Mouse (Mus musculus) heart, embryonic 13.5 days (tissue): ENCODE data around the gene Mrpl39. TPM values are rescaled to one million over a fixed set of nuclear protein-coding genes. Genes with fewer than 3 reads are reported as not detected.

Experiments
- ATAC-seq: fragments of 200-750 bp; cut with Nextera tagmentation; 2 replicates; pipeline ENCODE4 v1.8.0; 2017; ENCODE audit warnings: moderate TSS enrichment; ENCODE audit not compliant: insufficient number of reproducible peaks, low FRiP score, low TSS enrichment; ENCODE audit errors: extremely low read depth
- H3K27ac ChIP-seq: fragments of 300-500 bp; sonication (generic); replicated peaks from 2 replicates; pipeline ENCODE4 v1.5.1; 2015; ENCODE audit warnings: moderate library complexity, mild to moderate bottlenecking, inconsistent platforms
- H3K27me3 ChIP-seq: fragments of 300-500 bp; sonication (generic); replicated peaks from 2 replicates; pipeline ENCODE4 v1.6.1; 2015; ENCODE audit warnings: mild to moderate bottlenecking, inconsistent platforms
- H3K36me3 ChIP-seq: fragments of 300-500 bp; sonication (generic); 2 replicates; pipeline ENCODE4 v1.6.1; 2015; ENCODE audit warnings: mild to moderate bottlenecking, inconsistent platforms
- H3K4me1 ChIP-seq: fragments of 300-500 bp; sonication (generic); 2 replicates; pipeline ENCODE4 v1.6.1; 2015; ENCODE audit warnings: inconsistent platforms
- H3K4me2 ChIP-seq: fragments of 300-500 bp; sonication (generic); 2 replicates; pipeline ENCODE4 v1.6.1; 2015; ENCODE audit warnings: inconsistent platforms, mild to moderate bottlenecking, moderate library complexity
- H3K4me3 ChIP-seq: fragments of 300-500 bp; sonication (generic); 2 replicates; pipeline ENCODE4 v1.5.1; 2015; ENCODE audit warnings: moderate library complexity, mild to moderate bottlenecking, inconsistent platforms
- H3K9ac ChIP-seq: fragments of 300-500 bp; sonication (generic); 2 replicates; pipeline ENCODE4 v1.6.1; 2015; ENCODE audit warnings: inconsistent platforms, mild to moderate bottlenecking, moderate library complexity
- H3K9me3 ChIP-seq: fragments of 300-500 bp; sonication (generic); 2 replicates; pipeline ENCODE4 v1.6.1; 2016; ENCODE audit warnings: inconsistent platforms
- WGBS: fragments of 180-500 bp; shearing (Covaris S2); methylation state at CpG from one replicate; pipeline ENCODE4 v1.1.7; 2015; ENCODE audit warnings: mixed read lengths; 5-methylcytosine and 5-hydroxymethylcytosine counted together
- polyA plus RNA-seq: library from polyadenylated mRNA; unstranded; fragments of >200 nt; fragmentation: Nextera tagmentation; extraction: Ambion mirVana; gene quantifications from 2 replicates; pipeline ENCODE4 v1.2.1, GENCODE M21; 2015

Mrpl39 gene
- polyA plus RNA-seq, 1 experiment from 2014 or later = 45.7 TPM

DNA sequence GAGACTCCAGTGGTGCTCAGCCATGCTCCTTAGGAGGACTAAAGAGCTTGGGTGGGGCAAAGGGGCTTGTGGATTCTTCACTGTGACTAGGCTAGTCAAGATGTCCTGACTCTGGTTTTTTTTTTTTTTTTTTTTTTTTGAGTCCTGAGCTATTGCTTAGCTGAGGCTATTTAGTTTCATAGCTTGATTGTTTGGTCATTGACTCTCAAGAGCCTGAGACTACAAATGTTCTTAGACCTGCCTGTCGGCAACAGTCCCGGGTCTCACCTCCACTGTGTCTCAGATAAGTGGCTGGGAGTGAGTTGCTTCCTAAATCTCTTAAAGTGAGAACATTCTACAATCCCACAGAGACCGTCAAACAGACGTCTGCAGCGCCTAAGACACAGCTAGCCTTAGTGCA, 30.0 kb downstream of the Mrpl39 start:
- WGBS = 39% methylated on average over 5 of the region's 5 CpGs
- H3K9me3 ChIP-seq = no peaks in the 10 kb centered on the region
- ATAC-seq = no peak

GRCm38 (mm10) chr16:84704661-84705240, 30.8 kb downstream of the Mrpl39 start:
- Histone ChIP-seq H3K36me3 (no peaks in the 10 kb centered on the region), H3K4me1 (peaks cover 9% of the 10 kb centered on the region), H3K9me3 (no peaks in the 10 kb centered on the region), H3K27ac (no peak overlapping the region), H3K4me2 (no peak overlapping the region), H3K4me3 (no peak overlapping the region), H3K9ac (no peak overlapping the region), H3K27me3 (peaks cover 30% of the 10 kb centered on the region)
- WGBS = 46% methylated on average over 8 of the region's 8 CpGs
- ATAC-seq = no peak

More for the DNA sequence above, 30.0 kb downstream of the Mrpl39 start:
- Histone ChIP-seq H3K27ac (no peak overlapping the region), H3K9ac (no peak overlapping the region), H3K36me3 (no peaks in the 10 kb centered on the region), H3K4me3 (no peak overlapping the region), H3K4me1 (peaks cover 9% of the 10 kb centered on the region), H3K4me2 (no peak overlapping the region), H3K27me3 (peaks cover 30% of the 10 kb centered on the region)

DNA sequence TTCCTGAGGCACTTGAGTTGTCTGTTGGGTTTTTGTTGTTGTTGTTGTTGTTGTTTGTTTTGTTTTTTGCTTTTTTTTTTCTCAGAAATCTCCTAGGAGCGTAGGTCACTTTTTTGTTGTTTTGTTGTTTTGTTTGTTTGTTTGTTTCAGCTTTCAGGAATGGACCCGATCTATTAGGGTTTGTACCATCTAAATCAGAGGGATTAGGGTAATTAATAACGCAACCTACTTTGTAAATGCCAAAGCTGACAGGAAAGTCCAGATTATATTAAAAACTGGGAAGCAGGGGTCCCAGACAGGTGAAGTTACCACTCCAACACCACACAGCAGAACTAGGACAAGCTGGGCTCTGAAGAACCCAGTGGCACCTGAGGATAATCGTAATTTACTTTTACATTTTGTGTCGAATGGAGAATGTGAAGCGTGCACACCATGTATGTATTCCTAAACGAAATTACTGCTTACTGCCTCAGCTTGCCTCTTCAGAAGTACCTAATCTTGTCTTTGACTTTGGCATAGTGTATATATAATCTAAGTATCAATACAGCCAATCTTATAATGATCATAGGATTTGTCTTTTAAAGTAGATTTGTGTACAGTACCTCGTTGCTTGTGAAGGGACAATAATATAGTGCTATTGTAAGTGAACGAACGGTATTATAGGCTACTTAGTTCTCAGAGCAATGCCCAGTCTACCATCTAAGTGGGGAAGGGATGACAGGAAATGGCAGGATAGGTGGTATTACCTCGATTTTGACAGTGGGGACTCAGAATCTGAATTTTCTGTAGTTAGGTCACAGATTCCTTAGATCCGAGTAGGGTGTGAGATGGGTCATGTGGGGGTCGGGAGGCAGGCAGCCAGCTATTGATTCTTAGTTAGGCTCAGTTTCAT, 31.5 kb downstream of the Mrpl39 start:
- peak overlapping the region; percentile 96 for H3K4me2 ChIP-seq
- peak overlapping the region; percentile 83 for H3K9ac ChIP-seq
- peaks cover 30% of the 10 kb centered on the region for H3K27me3 ChIP-seq
- no peak for ATAC-seq
- 66% methylated on average over 13 of the region's 13 CpGs for WGBS
- no peaks in the 10 kb centered on the region for H3K9me3 ChIP-seq
- peaks cover 9% of the 10 kb centered on the region for H3K4me1 ChIP-seq
- H3K36me3 ChIP-seq = no peaks in the 10 kb centered on the region
- no peak overlapping the region for H3K27ac ChIP-seq
- peak overlapping the region; percentile 72 for H3K4me3 ChIP-seq

DNA sequence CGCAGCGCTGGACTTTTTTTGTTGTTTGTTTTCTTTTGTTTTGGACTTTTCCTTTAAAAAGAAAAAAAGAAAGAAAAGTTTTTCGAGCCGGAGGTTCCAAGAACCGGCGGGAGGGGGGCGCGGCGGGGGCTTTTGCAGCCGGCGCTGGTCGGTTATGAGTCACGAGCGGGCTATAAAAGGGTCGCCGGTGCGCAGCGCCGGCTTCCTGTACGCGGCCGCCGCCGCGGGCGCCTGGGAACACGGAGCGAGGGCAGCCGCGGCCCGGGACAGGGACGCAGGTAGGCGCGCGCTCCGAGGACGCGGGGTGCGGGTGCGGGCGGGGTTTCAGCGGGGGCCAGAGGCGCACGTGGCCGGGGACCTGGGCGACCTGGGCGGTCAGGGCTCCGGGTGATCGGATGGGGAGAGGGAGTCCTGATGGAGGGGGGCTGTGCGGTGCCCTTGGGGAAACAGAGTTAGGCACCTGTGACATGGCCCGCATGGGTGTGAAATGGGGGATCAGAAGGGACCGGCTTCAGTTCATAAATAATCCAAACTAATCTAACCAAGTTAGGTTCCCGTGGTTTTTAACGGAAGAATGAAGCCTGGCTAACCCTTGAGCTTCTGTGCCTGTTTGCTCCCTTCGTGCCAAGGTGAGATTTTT, 32.3 kb downstream of the Mrpl39 start:
- Histone ChIP-seq H3K4me2 (peak overlapping the region; percentile 96), H3K4me1 (peaks cover 9% of the 10 kb centered on the region), H3K9me3 (no peaks in the 10 kb centered on the region), H3K27ac (no peak overlapping the region), H3K9ac (peak overlapping the region; percentile 83), H3K4me3 (peak overlapping the region; percentile 72), H3K36me3 (no peaks in the 10 kb centered on the region), H3K27me3 (peaks cover 30% of the 10 kb centered on the region)
- WGBS = under 1% methylated on average over 54 of the region's 55 CpGs
- peak; percentile 38 for ATAC-seq

DNA sequence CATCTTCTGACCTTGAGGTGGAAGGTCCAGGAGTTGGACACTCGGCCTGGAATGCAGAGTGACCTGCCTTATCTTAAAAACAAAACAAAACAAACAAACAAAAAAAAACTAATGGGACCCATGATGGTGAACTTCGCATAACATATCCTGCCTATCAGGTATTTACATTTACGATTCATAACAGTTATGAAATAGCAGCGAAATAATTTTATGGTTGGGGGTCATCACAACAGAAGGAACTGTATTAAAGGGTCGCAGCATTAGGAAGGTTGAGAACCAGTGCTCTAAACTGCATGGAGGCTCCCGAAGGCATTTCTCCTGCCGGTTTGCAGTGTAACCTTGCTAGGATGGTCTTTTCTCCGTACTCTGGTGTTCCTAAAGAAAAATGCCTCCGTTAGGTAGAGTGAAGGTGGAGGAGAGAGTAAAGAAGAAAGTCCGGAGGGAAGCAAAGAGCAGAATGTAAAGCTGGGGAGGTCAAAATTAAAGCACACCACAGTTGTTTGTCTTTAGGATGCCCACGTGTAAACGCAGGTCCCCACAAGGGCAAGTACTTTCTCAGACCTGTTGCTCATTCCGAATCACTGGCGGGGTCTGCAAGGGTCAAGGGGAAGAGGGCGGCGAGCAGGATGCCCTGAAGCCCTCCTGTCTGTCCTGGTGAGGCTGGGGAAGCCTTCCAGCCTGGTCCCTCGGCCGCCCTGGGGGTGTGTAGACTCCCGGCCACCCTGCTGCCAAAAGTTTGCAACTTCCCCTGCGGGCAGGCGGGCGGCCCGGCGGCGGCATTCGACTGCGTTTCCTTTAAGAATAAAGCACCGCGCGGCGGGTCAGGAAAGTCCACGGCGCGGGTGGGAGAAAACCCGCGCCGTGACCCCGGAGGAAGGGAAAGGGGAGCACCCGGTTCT, 33.1 kb downstream of the Mrpl39 start:
- Histone ChIP-seq H3K27me3 (peaks cover 30% of the 10 kb centered on the region), H3K4me3 (peak overlapping the region; percentile 72), H3K36me3 (no peaks in the 10 kb centered on the region), H3K27ac (no peak overlapping the region), H3K4me1 (peaks cover 9% of the 10 kb centered on the region), H3K9ac (peak overlapping the region; percentile 83), H3K9me3 (no peaks in the 10 kb centered on the region), H3K4me2 (peak overlapping the region; percentile 96)
- 0 out of 2 replicates have a peak, but pooled peaks have one; percentile 45 for ATAC-seq
- 10% methylated on average over 39 of the region's 39 CpGs for WGBS

GRCm38 (mm10) chr16:84701041-84701440, 34.5 kb downstream of the Mrpl39 start:
- Histone ChIP-seq H3K4me2 (no peak overlapping the region), H3K4me1 (peaks cover 9% of the 10 kb centered on the region), H3K9me3 (no peaks in the 10 kb centered on the region), H3K4me3 (no peak overlapping the region), H3K36me3 (no peaks in the 10 kb centered on the region), H3K27me3 (peaks cover 21% of the 10 kb centered on the region), H3K9ac (no peak overlapping the region), H3K27ac (no peak overlapping the region)
- 84% methylated on average over 5 of the region's 5 CpGs for WGBS
- ATAC-seq = no peak

- no peak overlapping the region for H3K9ac ChIP-seq
- no peak overlapping the region for H3K4me3 ChIP-seq
- H3K4me2 ChIP-seq = no peak overlapping the region
- no peaks in the 10 kb centered on the region for H3K9me3 ChIP-seq
- ATAC-seq = no peak
- no peaks in the 10 kb centered on the region for H3K36me3 ChIP-seq
- peaks cover 4% of the 10 kb centered on the region for H3K4me1 ChIP-seq
- no peak overlapping the region for H3K27ac ChIP-seq
- WGBS = 31% methylated on average over 6 of the region's 6 CpGs
- peaks cover 7% of the 10 kb centered on the region; the same call in 1 of the 2 replicates for H3K27me3 ChIP-seq
These were observed 36.8 kb downstream of the Mrpl39 start for GRCm38 (mm10) chr16:84698708-84699107.

- 71% methylated on average over 11 of the region's 11 CpGs for WGBS
- no peak overlapping the region for H3K9ac ChIP-seq
- no peak for ATAC-seq
- H3K4me1 ChIP-seq = no peaks in the 10 kb centered on the region
- no peaks in the 10 kb centered on the region for H3K36me3 ChIP-seq
- H3K9me3 ChIP-seq = no peaks in the 10 kb centered on the region
- no peak overlapping the region for H3K4me3 ChIP-seq
- H3K27me3 ChIP-seq = no peaks in the 10 kb centered on the region
- no peak overlapping the region for H3K4me2 ChIP-seq
- H3K27ac ChIP-seq = no peak overlapping the region
These were observed 39.4 kb downstream of the Mrpl39 start for GRCm38 (mm10) chr16:84696178-84696577.

GRCm38 (mm10) chr16:84681991-84682390, 53.6 kb downstream of the Mrpl39 start:
- H3K9me3 ChIP-seq = no peaks in the 10 kb centered on the region
- H3K36me3 ChIP-seq = no peaks in the 10 kb centered on the region
- no peak overlapping the region for H3K4me3 ChIP-seq
- H3K4me2 ChIP-seq = no peak overlapping the region
- H3K4me1 ChIP-seq = no peaks in the 10 kb centered on the region
- no peak for ATAC-seq
- no peak overlapping the region for H3K27ac ChIP-seq
- 63% methylated on average over 4 of the region's 4 CpGs for WGBS
- H3K27me3 ChIP-seq = no peaks in the 10 kb centered on the region
- H3K9ac ChIP-seq = no peak overlapping the region

DNA sequence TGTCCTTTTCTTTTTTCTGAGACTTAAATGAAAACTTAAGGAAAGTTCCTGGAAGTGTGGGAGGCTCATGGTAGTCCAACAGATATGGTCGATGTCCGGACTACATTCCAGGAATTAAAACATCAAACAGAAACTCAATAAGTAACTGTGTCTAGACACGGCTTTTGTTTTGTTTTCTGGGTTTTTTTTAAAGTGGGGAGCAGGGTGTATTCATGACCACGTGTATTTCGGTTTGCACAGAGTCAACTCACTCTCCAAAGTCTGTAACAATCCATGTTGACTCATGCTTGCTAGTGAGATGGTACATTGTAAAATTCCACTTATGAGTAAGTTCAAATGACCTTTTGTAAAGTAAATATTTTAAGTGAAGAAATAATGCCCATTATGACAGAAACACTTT, 54.8 kb downstream of the Mrpl39 start:
- Histone ChIP-seq H3K9me3 (no peaks in the 10 kb centered on the region), H3K4me3 (no peak overlapping the region), H3K36me3 (no peaks in the 10 kb centered on the region), H3K27me3 (no peaks in the 10 kb centered on the region), H3K27ac (no peak overlapping the region), H3K9ac (no peak overlapping the region), H3K4me1 (no peaks in the 10 kb centered on the region), H3K4me2 (no peak overlapping the region)
- WGBS = 67% methylated on average over 5 of the region's 5 CpGs
- no peak for ATAC-seq

DNA sequence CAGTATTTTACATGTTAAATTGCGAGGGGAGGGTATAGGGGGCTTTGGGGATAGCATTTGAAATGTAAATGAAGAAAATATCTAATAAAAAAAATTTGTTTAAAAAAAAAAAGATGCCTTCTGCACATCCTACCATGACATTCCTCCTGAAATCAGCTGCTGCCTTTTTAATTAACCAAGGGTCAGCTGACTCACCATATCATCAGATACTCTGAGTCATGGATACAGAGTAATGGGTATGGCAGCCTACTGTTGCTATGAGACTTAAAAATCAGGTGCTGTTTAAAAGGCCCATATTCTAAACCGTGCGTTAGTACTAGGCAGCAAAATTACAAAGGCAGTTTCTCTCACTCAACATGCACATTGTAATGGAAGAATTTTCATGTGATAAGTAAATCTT, 58.2 kb downstream of the Mrpl39 start:
- H3K9ac ChIP-seq = no peak overlapping the region
- ATAC-seq = no peak
- no peaks in the 10 kb centered on the region for H3K4me1 ChIP-seq
- H3K4me2 ChIP-seq = no peak overlapping the region
- H3K27ac ChIP-seq = no peak overlapping the region
- no peaks in the 10 kb centered on the region for H3K36me3 ChIP-seq
- no peaks in the 10 kb centered on the region for H3K9me3 ChIP-seq
- no peaks in the 10 kb centered on the region for H3K27me3 ChIP-seq
- WGBS = 71% methylated on average over 3 of the region's 3 CpGs
- no peak overlapping the region for H3K4me3 ChIP-seq
